Mouse (Mus musculus) hindlimb bud, embryonic 11.5 days (tissue): ENCODE results near the gene Nrtn.

Experiments
- DNase-seq: peaks from one replicate; pipeline ENCODE4 v3.0.0-alpha.2; 2012; ENCODE audit warnings: low read depth, low spot score; ENCODE audit errors: extremely low spot score

The Nrtn gene

DNA sequence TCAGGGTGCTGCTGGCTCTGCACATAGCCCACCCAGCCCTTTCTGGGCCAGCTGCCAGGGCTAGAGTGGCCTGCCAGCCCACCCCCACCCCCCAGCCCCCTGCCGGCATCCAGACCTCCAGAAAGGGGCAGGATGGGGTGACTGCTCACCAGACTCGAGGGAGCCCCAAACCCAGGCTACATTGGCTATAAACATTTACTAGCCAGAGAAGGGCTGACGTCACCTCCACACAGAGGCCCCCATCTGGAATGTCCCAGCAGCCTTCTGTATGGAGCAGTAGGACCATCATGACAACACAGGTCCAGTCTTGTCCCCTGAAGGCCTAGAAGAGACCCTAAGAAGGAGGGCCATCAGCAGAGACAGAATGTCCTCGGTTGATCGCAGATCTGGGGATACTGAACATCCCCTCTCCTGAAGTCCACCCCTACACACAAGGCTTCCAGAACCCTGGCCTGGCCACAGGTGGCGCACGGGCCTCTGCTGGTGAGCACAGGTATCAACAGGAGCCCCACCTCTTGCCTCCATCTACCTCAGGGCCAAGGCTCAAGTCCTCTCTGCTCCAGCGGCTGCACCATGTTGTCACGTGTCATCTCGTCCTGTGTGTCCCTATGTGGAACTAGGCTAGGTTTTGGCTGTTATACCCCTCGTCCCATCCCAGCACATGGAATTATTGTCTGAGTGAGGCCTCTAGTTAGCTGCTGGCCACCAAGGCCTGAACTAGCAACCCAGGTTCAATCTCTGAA is 33.7 kb downstream of the Nrtn start:
- no peak for DNase-seq

DNA sequence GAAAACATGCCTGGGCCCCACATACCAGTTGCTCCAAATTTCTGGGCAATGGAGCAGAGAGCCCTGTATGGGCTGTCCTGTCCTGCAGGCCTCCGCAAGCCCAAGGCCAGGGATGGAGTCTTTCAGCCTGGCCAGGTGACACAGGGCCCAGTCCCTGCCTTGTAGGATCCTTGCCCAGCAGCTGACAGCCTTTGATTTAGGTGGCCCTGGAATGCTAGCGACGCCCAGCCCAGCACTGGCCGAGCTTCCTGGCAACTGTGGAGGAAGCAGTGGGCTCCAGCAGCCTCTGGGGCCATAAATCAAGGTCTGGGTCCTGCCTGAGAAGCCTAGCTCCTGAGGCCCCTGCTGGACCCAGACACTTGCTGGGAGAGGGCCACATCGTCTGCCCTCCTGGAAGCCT is 34.9 kb downstream of the Nrtn start:
- no peak for DNase-seq

DNA sequence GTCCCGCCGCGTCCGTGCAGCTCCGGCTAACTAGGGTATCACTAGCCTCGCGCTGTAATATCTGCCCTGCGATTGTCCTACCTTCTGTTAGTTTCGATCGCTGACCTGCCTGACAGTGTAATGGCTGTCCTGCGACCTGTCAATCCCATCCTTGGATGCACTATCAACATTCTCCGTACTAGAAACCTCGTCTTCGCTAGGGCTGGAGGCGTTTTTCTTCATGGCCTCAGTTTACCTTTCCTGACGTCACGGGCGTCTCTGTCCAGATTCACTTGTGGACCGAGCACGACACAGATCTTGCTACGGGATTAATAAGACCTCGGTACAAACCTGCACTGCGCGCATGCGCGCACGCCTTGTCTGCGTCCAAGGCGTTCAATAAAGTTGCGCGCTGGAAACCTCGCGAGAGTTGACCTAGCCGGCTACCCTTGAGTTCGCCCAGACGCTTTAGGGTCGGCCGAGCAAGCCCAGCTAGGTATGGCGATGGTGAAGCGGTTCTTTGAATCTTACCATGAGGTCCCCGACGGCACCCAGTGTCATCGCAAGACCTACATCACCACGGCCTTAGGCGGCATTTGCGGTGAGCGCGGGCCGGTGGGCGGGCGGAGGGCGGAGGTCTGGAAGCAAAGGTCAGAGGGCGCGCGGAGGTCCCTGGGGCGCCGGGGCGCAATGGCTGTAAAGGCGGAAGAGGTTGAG is 39.8 kb downstream of the Nrtn start, which contains the start of the genes Ndufa11 and Vmac:
TSS of gene Ndufa11 (plus strand) at position 405 of the 696 bp plus-strand sequence.
TSS of gene Vmac (minus strand) at position 660 of the 696 bp plus-strand sequence.
- DNase-seq = peak; percentile 99

DNA sequence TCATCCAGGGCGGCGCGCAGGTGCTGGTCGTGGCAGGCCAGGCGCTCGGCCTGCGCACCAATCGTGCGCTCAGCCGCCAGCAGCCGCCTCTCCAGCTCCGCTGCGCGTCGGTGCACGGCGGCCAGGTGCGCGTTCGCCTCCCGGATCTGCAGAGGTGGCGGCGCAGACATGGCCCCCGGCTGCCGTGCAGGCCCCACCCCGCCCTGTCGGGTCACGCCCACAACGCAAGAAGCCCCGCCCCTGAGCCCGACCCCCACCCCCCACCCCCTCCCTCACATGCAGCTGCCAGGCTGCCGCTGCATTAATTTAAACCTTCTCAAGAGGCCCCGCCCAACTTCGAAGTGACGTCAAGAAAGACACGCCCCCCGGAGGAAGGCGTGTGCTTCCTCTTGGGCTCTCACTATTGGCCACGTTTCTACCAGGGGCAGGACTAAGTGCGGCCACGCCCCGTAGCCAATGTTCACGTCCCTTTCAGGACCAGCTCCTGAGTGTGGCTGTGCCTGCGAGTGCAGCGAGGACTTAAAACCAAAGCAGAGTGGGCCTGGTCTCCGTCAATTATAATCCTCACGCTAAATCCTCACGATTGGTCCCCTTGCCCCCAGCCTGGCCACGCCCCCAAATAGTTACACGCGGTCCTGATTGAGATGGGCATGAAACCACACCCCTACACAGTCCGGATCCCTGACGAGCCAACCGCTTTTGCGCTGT is 40.5 kb downstream of the Nrtn start:
- DNase-seq = peak; percentile 95

DNA sequence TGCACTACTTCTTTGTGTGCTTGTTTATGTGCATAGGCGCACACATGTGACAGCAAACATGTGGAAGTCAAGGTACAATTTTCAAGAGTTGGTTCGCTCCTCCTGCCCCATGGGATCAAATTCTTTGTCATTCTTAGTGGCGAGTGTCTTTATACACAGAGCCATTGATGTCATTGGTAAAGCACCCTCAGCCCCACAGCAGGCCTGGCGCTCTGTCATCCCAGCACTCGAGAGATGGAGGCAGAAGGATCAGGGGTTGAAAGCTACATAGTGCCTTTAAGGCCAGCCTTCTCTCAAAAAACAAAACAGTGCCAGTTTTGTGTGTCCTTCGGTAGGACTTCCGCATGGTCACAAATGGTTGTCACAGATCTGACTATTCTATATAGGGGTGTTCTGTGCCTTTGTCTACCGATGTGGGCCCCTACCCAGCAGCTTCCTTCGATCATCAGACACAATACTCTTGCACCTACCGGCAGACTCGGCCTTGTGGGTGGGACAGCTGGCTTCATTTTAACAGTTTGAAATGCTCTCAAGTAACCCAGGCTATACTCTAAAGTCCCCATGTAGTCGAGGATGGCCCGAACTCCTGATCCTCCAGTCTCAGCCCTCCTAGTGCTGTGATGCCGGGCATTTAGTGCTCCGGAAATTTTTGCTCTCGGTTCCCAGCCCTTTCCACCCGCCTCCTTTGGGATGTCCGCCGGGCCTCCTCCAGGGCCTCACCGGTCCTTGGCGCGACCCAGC is 41.2 kb downstream of the Nrtn start:
- DNase-seq = no peak

DNA sequence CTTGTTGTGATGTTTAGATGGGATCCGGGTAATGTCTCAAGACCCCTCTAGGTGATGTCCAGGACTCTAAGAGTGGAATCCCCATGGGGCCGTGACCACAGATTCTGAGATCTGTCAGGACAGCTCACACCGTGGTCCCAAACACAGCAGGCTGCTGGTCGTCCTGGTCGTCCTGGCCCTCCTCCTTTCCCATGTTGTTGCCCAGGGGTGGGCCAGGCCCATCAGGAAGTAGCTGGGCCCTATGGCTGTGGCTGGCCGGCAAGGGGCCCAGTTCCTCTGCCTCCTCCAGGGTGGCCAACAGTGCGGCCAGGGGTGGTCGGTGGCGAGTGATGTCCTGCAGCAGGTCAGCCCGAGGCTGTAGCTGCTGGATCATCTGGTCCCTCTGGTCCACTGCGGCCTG is 42.0 kb downstream of the Nrtn start:
- no peak for DNase-seq

DNA sequence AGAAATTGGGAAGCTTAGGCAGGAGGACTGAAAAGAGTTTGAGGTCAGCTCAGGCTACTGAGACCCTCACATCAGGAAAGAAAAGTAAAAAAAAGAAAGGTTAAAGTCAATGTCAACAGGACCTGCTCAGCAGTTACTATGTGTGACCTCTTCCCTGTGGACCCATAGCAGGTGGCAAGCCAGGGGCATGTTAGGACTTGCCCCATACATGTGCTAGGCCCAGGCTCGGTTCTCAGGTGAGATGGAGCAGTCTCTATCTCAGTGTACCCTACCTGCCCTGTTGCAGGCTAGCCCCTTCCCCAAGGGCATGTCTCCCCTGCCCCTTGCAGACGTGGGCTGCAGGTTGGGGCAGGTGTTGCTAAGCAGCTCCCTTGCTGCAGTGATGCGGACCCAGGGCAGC is 47.6 kb downstream of the Nrtn start:
- DNase-seq = no peak

DNA sequence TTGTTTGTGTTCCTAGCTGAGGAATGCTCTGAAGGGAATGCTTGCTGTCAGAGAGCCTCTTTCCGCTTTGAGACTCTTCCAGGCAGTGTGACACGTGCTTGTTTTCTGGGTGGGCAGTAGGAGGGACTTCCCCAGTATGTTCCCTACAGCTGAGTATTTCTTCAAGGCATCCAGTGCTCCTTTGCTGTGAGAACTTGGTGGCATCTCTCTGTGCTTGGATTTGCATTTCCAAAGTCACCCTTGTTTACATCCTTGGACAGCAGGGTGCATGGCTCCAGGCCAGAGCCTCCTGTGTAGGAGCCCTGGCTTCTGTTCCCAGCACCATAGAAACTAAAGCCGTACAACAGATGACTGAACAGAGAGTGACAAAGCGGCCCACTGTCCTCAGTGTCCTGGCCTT is 48.6 kb downstream of the Nrtn start:
- no peak for DNase-seq

DNA sequence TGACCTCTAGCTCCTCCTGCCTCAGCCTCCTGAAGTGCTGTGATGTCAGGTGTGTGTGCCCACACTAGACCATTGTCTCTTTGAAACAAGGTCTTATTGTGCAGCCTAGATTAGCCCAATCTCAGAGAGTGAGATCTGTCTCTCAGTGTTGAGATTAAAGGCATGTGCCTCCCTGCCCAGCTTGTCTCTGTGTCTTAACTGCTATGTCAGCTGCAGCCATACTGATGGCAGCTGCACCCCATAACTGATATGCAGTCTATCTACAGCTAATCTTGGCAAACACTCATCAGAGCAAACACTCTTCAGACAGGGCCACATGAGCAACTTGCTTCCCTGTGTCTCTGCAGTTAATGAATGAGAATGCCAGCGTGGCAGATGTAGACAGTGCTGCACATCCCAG is 50.8 kb downstream of the Nrtn start:
- no peak for DNase-seq

DNA sequence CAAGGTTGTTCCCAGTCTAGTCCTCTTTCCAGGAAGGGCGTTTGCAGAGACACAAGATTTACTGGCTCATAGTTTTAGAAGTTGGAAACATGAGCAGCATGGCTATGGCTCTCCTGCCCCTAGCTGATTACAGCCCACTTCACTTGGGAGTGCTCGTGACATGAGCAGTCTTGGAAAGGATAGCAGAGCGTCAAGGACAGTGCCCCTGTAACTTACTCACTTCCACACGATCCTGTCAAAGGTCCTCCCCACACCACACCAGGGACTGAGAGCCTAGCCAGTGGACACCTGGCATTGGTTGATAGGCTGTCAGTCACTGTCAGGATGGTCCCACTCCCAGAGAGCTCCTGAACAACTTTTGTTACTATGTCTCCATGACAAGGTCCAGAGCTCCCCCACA is 54.3 kb downstream of the Nrtn start:
- no peak for DNase-seq
